Mouse (Mus musculus) hindbrain, embryonic 14.5 days (tissue): ENCODE results near the gene Olfr1058. TPM values are rescaled to one million over a fixed set of nuclear protein-coding genes. Genes with fewer than 3 reads are reported as not detected.

Experiments used
- ATAC-seq: fragments of 200-750 bp; cut with Nextera tagmentation; 2 replicates; pipeline ENCODE4 v1.8.0; 2017; ENCODE audit warnings: moderate number of reproducible peaks, mild to moderate bottlenecking, moderate TSS enrichment, moderate library complexity; ENCODE audit not compliant: low FRiP score
- DNase-seq: peaks from one replicate; pipeline ENCODE4 v3.0.0-alpha.2; 2015; ENCODE audit warnings: low spot score
- H3K27ac ChIP-seq: fragments of 300-500 bp; sonication (generic); 2 replicates; pipeline ENCODE4 v1.5.1; 2014; ENCODE audit warnings: mild to moderate bottlenecking, moderate library complexity
- H3K27me3 ChIP-seq: fragments of 300-500 bp; sonication (generic); 2 replicates; pipeline ENCODE4 v1.6.1; 2014; ENCODE audit warnings: mild to moderate bottlenecking, low read length, mixed read lengths; ENCODE audit not compliant: control insufficient read depth, insufficient read depth
- H3K36me3 ChIP-seq: fragments of 300-500 bp; sonication (generic); replicated peaks from 2 replicates; pipeline ENCODE4 v1.6.1; 2014; ENCODE audit not compliant: control insufficient read depth, insufficient read depth
- H3K4me1 ChIP-seq: fragments of 300-500 bp; sonication (generic); replicated peaks from 2 replicates; pipeline ENCODE4 v1.6.1; 2014; ENCODE audit warnings: antibody characterized with exemption, low read length, mixed read lengths; ENCODE audit not compliant: control insufficient read depth, insufficient read depth
- H3K4me2 ChIP-seq: fragments of 300-500 bp; sonication (generic); replicated peaks from 2 replicates; pipeline ENCODE4 v1.6.1; 2014; ENCODE audit warnings: mild to moderate bottlenecking, moderate library complexity
- H3K4me3 ChIP-seq: fragments of 300-500 bp; sonication (generic); replicated peaks from 2 replicates; pipeline ENCODE4 v1.5.1; 2014; ENCODE audit warnings: mild to moderate bottlenecking, low read length
- H3K9ac ChIP-seq: fragments of 300-500 bp; sonication (generic); 2 replicates; pipeline ENCODE4 v1.6.1; 2014
- H3K9me3 ChIP-seq: fragments of 300-500 bp; sonication (generic); 2 replicates; pipeline ENCODE4 v1.6.1; 2016; ENCODE audit warnings: low read length; ENCODE audit not compliant: control insufficient read depth
- WGBS: fragments of 180-500 bp; shearing (Covaris S2); extraction: QIAGEN DNeasy Blood & Tissue Kit; methylation state at CpG from one replicate; pipeline ENCODE4 v1.1.7; 2014; 5-methylcytosine and 5-hydroxymethylcytosine counted together
- polyA plus RNA-seq: library from polyadenylated mRNA; unstranded; fragments of >200 nt; fragmentation: Nextera tagmentation; extraction: Ambion mirVana; gene quantifications from 2 replicates; pipeline ENCODE4 v1.2.1, GENCODE M21; 2014

Gene Olfr1058
- polyA plus RNA-seq, 1 experiment from 2014 or later: not detected

DNA sequence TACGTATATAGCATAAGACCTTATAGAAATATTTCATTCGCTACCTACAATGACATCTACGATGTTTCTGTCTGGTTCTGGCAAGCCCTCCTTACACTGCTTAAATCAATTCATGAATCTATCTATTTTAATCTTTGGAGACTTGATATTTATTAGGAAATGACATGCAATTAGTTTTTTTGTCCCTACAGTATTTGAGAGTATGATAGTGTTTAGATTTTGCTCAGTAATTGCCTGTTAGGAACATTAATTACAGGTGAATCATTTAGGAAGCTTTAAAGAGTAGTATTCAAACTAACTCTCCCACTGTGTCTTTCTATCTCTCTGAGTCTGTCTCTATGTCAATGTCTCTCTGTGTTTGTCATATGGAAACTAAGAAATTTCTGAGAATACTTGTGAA lies 53.0 kb downstream of the Olfr1058 start, which contains the start of gene Olfr1054:
Gene Olfr1054, minus strand, starts transcription at position 101 of the 400 bp plus-strand sequence.
- Histone ChIP-seq H3K4me3 (no peak within 1 kb of the TSS), H3K27me3 (no peaks in the 10 kb centered on the region), H3K4me1 (no peaks in the 10 kb centered on the region), H3K4me2 (no peak within 1 kb of the TSS), H3K9me3 (no peaks in the 10 kb centered on the region), H3K27ac (no peak within 1 kb of the TSS), H3K36me3 (no peaks in the 10 kb centered on the region), H3K9ac (no peak within 1 kb of the TSS)
- no peak for ATAC-seq
- 81% methylated on average over 3 of the region's 3 CpGs for WGBS
- no peak for DNase-seq

Other genes with a start within 250 kb of the Olfr1058 start
- gene Olfr1040, start 241.8 kb downstream of the Olfr1058 start, polyA plus RNA-seq: not detected in 2 replicates
- gene Olfr1042, start 226.7 kb downstream of the Olfr1058 start, polyA plus RNA-seq: not detected in 2 replicates
- gene Olfr1043, start 221.0 kb downstream of the Olfr1058 start, polyA plus RNA-seq: not detected in 2 replicates
- gene Olfr1044, start 210.7 kb downstream of the Olfr1058 start, polyA plus RNA-seq: not detected in 2 replicates
- gene Olfr52, start 202.9 kb downstream of the Olfr1058 start, polyA plus RNA-seq: not detected in 2 replicates
- not detected in 2 replicates for gene Olfr1045, start 185.6 kb downstream of the Olfr1058 start, polyA plus RNA-seq
- not detected in 2 replicates for gene Olfr1046, start 169.2 kb downstream of the Olfr1058 start, polyA plus RNA-seq
- not detected in 2 replicates for gene Olfr1047, start 157.2 kb downstream of the Olfr1058 start, polyA plus RNA-seq
- not detected in 2 replicates for gene Olfr1048, start 148.3 kb downstream of the Olfr1058 start, polyA plus RNA-seq
- gene Olfr1049, start 130.2 kb downstream of the Olfr1058 start, polyA plus RNA-seq: not detected in 2 replicates
- gene Olfr1051, start 109.5 kb downstream of the Olfr1058 start, polyA plus RNA-seq: not detected in 2 replicates
- not detected in 2 replicates for gene Olfr1052, start 96.1 kb downstream of the Olfr1058 start, polyA plus RNA-seq
- gene Olfr1053, start 73.3 kb downstream of the Olfr1058 start, polyA plus RNA-seq: not detected in 2 replicates
- not detected in 2 replicates for gene Olfr1054, start 53.1 kb downstream of the Olfr1058 start, polyA plus RNA-seq
- not detected in 2 replicates for gene Olfr1055, start 38.3 kb downstream of the Olfr1058 start, polyA plus RNA-seq
- not detected in 2 replicates for gene Olfr1056, start 26.1 kb downstream of the Olfr1058 start, polyA plus RNA-seq
- not detected in 2 replicates for gene Olfr1057, start 10.2 kb downstream of the Olfr1058 start, polyA plus RNA-seq
- gene Olfr1061, start 25.5 kb upstream of the Olfr1058 start, polyA plus RNA-seq: not detected in 2 replicates
- gene Olfr1062, start 38.2 kb upstream of the Olfr1058 start, polyA plus RNA-seq: not detected in 2 replicates
- not detected in 2 replicates for gene Olfr1065, start 62.0 kb upstream of the Olfr1058 start, polyA plus RNA-seq
- not detected in 2 replicates for gene Olfr1066, start 67.7 kb upstream of the Olfr1058 start, polyA plus RNA-seq
- gene Olfr228, start 98.8 kb upstream of the Olfr1058 start, polyA plus RNA-seq: not detected in 2 replicates
- gene Olfr1076, start 119.9 kb upstream of the Olfr1058 start, polyA plus RNA-seq: not detected in 2 replicates
- not detected in 2 replicates for gene Olfr1079, start 153.9 kb upstream of the Olfr1058 start, polyA plus RNA-seq
- not detected in 2 replicates for gene Olfr1080, start 169.7 kb upstream of the Olfr1058 start, polyA plus RNA-seq
- gene Olfr1082, start 210.4 kb upstream of the Olfr1058 start, polyA plus RNA-seq: not detected in 2 replicates